Mouse (Mus musculus) right cerebral cortex, postnatal 14 days (tissue): ENCODE results near the gene Ccdc8.

ENCODE experiments used
- DNase-seq: peaks from one replicate; pipeline ENCODE4 v3.0.0; 2022

Gene Ccdc8

GRCm38 (mm10) chr7:17015381-17015780, 22.9 kb downstream of the Ccdc8 start:
- DNase-seq, result no peak

- peak; percentile 94 for DNase-seq
Observed at GRCm38 (mm10) chr7:17017036-17017435, 24.5 kb downstream of the Ccdc8 start.

- no peak for DNase-seq
Observed at GRCm38 (mm10) chr7:17017921-17018320, 25.4 kb downstream of the Ccdc8 start.

- DNase-seq, result no peak
Observed at GRCm38 (mm10) chr7:17019426-17020166, 27.1 kb downstream of the Ccdc8 start.

- DNase-seq, result no peak
Observed at GRCm38 (mm10) chr7:17022176-17022575, 29.7 kb downstream of the Ccdc8 start.

- no peak for DNase-seq
Observed at GRCm38 (mm10) chr7:17023701-17024100, 31.2 kb downstream of the Ccdc8 start.

- DNase-seq, result no peak
Observed at GRCm38 (mm10) chr7:17024141-17024540, 31.6 kb downstream of the Ccdc8 start.

- no peak for DNase-seq
Observed at GRCm38 (mm10) chr7:17024814-17025504, 32.5 kb downstream of the Ccdc8 start.

GRCm38 (mm10) chr7:17025505-17025894, 33.0 kb downstream of the Ccdc8 start:
- DNase-seq, result no peak

GRCm38 (mm10) chr7:17025896-17026622, 33.6 kb downstream of the Ccdc8 start:
- no peak for DNase-seq

- no peak for DNase-seq
Observed at GRCm38 (mm10) chr7:17026710-17027587, 34.4 kb downstream of the Ccdc8 start.

GRCm38 (mm10) chr7:17027588-17028343, 35.3 kb downstream of the Ccdc8 start, which contains the start of gene Ppp5c:
Gene Ppp5c, minus strand, starts transcription at chr7:17027924.
- DNase-seq, result peak; percentile 92

GRCm38 (mm10) chr7:17028923-17029322, 36.4 kb downstream of the Ccdc8 start:
- DNase-seq, result no peak

GRCm38 (mm10) chr7:17030239-17030638, 37.7 kb downstream of the Ccdc8 start:
- no peak for DNase-seq

- no peak for DNase-seq
Observed at GRCm38 (mm10) chr7:17038018-17038695, 45.6 kb downstream of the Ccdc8 start.

GRCm38 (mm10) chr7:17039373-17039772, 46.9 kb downstream of the Ccdc8 start:
- no peak for DNase-seq

GRCm38 (mm10) chr7:17045743-17046142, 53.2 kb downstream of the Ccdc8 start:
- DNase-seq, result peak; percentile 48
